8 mouse cellular contexts compared by ENCODE assay signal in the genomic region with DNA sequence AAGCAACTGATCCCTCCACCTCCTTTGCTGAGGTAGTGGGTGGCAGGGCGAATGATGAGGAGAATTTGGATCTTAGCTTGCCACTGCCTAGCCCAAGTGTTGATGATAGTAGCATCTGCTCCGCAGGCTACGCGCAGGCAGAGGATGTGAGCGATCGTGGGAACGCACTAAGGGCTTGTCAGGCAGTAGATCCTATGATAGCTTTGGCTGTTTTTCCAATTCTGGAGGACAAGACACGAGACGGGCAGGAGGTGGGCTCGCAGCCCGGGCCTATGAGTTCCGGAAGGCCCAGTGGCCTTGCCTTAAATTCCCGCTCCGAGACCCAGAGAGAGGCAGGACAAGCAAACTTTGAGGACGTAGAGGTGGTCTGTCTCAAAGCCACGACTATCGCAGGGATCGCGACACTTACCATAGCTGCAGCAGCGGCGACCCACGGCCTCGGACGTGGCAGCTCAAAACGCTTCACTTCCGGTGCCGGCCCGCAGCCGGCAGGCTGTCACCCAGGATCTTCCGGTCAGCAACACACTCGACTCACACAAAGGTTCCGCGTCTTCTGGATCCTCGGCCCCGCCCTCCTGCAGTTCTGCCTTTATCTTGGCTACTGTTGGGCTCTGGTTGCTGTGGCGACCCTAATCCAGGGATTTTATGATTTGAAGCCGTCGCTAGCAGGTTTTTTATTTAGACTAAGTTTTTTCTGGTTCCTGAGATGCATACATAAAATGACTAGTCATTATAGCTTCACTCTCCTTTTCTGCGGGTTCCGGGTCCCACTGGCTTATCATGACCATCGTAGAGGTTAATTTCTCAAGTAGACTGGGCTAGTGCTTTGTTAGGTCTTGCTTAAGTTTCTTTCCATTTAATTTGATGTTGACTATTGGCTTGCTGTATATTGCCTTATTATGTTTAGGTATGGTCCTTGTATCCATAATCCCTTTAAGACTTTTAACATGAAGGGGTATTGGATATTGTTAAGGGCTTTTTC. TPM values are rescaled to one million over a fixed set of nuclear protein-coding genes. Genes with fewer than 3 reads are reported as not detected.
DNase-seq lines count a peak whose midpoint lies in the region; ATAC-seq lines count a peak whose summit lies in the region.

Gene Sec13 (minus strand): TSS at position 508 of the 982 bp plus-strand sequence.

- H3K4me1 ChIP-seq in hindbrain, embryonic 16.5 days (ENCODE audit: control insufficient read depth, insufficient read depth, low read depth, low read length) = peaks cover 9% of the 10 kb centered on the region

- WGBS in hindbrain, embryonic 16.5 days = 7% methylated on average over 41 of the region's 41 CpGs

- H3K4me2 ChIP-seq in hindbrain, embryonic 16.5 days (ENCODE audit: low read length) = peak within 1 kb of the TSS; percentile 84

- H3K36me3 ChIP-seq in hindbrain, embryonic 16.5 days (ENCODE audit: control insufficient read depth, insufficient read depth, low read length) = peaks cover 19% of the 10 kb centered on the region

- peak; percentile 89 for ATAC-seq in hindbrain, embryonic 16.5 days
- ATAC-seq in megakaryocyte, adult 5-6 weeks (ENCODE audit: poor library complexity, severe bottlenecking) = peak; percentile 100

- H3K27me3 ChIP-seq in hindbrain, embryonic 16.5 days (replicated peaks; ENCODE audit: control insufficient read depth, insufficient read depth, low read length) = no peaks in the 10 kb centered on the region

- DNase-seq in T-cell, adult 2 months (ENCODE audit: low spot score) = peak; percentile 85
- DNase-seq in cerebellum, postnatal 36 days = peak; percentile 85 to 89
- DNase-seq in gastrocnemius, adult 18-20 months (ENCODE audit: low spot score) = peak; percentile 87
- DNase-seq in left cerebral cortex, adult 18-20 months (ENCODE audit: low spot score in 2 of 2) = peak; percentile 85 to 88
- DNase-seq in right cerebral cortex, adult 2 months (ENCODE audit: low spot score in 2 of 2) = peak; percentile 90 to 91
- DNase-seq in urinary bladder, postnatal 14 days (ENCODE audit: low spot score) = peak; percentile 86

- peak within 1 kb of the TSS; percentile 77 for H3K27ac ChIP-seq in hindbrain, embryonic 16.5 days (ENCODE audit: low read depth, low read length)

- H3K9ac ChIP-seq in hindbrain, embryonic 16.5 days (ENCODE audit: low read depth, low read length) = peak within 1 kb of the TSS; percentile 89

- no peaks in the 10 kb centered on the region for H3K9me3 ChIP-seq in hindbrain, embryonic 16.5 days (ENCODE audit: control insufficient read depth, low read length)

- peak within 1 kb of the TSS; percentile 50 for H3K4me3 ChIP-seq in hindbrain, embryonic 16.5 days (ENCODE audit: low read length)

RNA-seq across cellular contexts. Expression of gene Sec13, which starts in this region (rescaled TPM):
- 10 to 100 TPM; 64.7 to 66.4 TPM for total RNA-seq in gastrocnemius, adult 18-20 months (2021)
- 197 TPM in 2 replicates for polyA plus RNA-seq in hindbrain, embryonic 16.5 days (2015; fragmentation: Nextera tagmentation; extraction: Ambion mirVana)
- total RNA-seq in left cerebral cortex, adult 18-20 months (2021) = 10 to 100 TPM; 62.7 to 66.2 TPM
- total RNA-seq in megakaryocyte, adult 5-6 weeks (2015) = 96.8 and 102 TPM in 2 replicates
- total RNA-seq in megakaryocyte, adult 5-6 weeks (2017) = 103 and 116 TPM in 2 replicates

Comparison
In these comparisons a context has a peak if more than half of its experiments do, and no peak if none do; other contexts are left out.
1. Peak in every context shown above with its lines: DNase-seq, ATAC-seq, H3K4me3 ChIP-seq and H3K27ac ChIP-seq.